Mouse (Mus musculus): ENCODE results near the gene Slc6a9.

Slc6a9 gene

GRCm38 (mm10) chr4:117834457-117834844, at the start of gene Slc6a9:
Gene Slc6a9, plus strand, starts transcription at chr4:117834506.
- in situ Hi-C loops (cut with MboI; ENCODE audit: low sequenced_read_pairs), result no loop called here

GRCm38 (mm10) chr4:117786963-117787362, 47.3 kb upstream of the Slc6a9 start:
- in situ Hi-C loops (cut with MboI; ENCODE audit: low sequenced_read_pairs), result no loop called here

- in situ Hi-C loops (cut with MboI; ENCODE audit: low sequenced_read_pairs), result no loop called here
These were observed 46.0 kb upstream of the Slc6a9 start for GRCm38 (mm10) chr4:117788308-117788707.

GRCm38 (mm10) chr4:117799904-117800303, 34.4 kb upstream of the Slc6a9 start:
- in situ Hi-C loops (cut with MboI; ENCODE audit: low sequenced_read_pairs), result no loop called here

- in situ Hi-C loops (cut with MboI; ENCODE audit: low sequenced_read_pairs), result no loop called here
These were observed 27.3 kb upstream of the Slc6a9 start for GRCm38 (mm10) chr4:117806992-117807391.

GRCm38 (mm10) chr4:117810933-117811332, 23.4 kb upstream of the Slc6a9 start:
- in situ Hi-C loops (cut with MboI; ENCODE audit: low sequenced_read_pairs), result loop anchor here (10.0 kb wide), 1 partner anchor 274 kb away; no protein-coding TSS in a partner anchor

- in situ Hi-C loops (cut with MboI; ENCODE audit: low sequenced_read_pairs), result loop anchor here (10.0 kb wide), 1 partner anchor 271 kb away; no protein-coding TSS in a partner anchor
These were observed 20.6 kb upstream of the Slc6a9 start for GRCm38 (mm10) chr4:117813591-117814192.

- in situ Hi-C loops (cut with MboI; ENCODE audit: low sequenced_read_pairs), result loop anchor here (10.0 kb wide), 1 partner anchor 270 kb away; no protein-coding TSS in a partner anchor
These were observed 20.0 kb upstream of the Slc6a9 start for GRCm38 (mm10) chr4:117814333-117814732.

GRCm38 (mm10) chr4:117816776-117817175, 17.5 kb upstream of the Slc6a9 start:
- in situ Hi-C loops (cut with MboI; ENCODE audit: low sequenced_read_pairs), result loop anchor here (10.0 kb wide), 1 partner anchor 268 kb away; no protein-coding TSS in a partner anchor

- in situ Hi-C loops (cut with MboI; ENCODE audit: low sequenced_read_pairs), result loop anchor here (10.0 kb wide), 1 partner anchor 267 kb away; no protein-coding TSS in a partner anchor
These were observed 16.3 kb upstream of the Slc6a9 start for GRCm38 (mm10) chr4:117818032-117818431.

- in situ Hi-C loops (cut with MboI; ENCODE audit: low sequenced_read_pairs), result no loop called here
These were observed 5.6 kb upstream of the Slc6a9 start for GRCm38 (mm10) chr4:117828572-117829145.

- in situ Hi-C loops (cut with MboI; ENCODE audit: low sequenced_read_pairs), result no loop called here
These were observed 4.8 kb upstream of the Slc6a9 start for GRCm38 (mm10) chr4:117829260-117830123.

- in situ Hi-C loops (cut with MboI; ENCODE audit: low sequenced_read_pairs), result no loop called here
These were observed 4.2 kb upstream of the Slc6a9 start for GRCm38 (mm10) chr4:117830124-117830551.

GRCm38 (mm10) chr4:117830801-117831200, 3.5 kb upstream of the Slc6a9 start:
- in situ Hi-C loops (cut with MboI; ENCODE audit: low sequenced_read_pairs), result no loop called here

- in situ Hi-C loops (cut with MboI; ENCODE audit: low sequenced_read_pairs), result no loop called here
These were observed 2.8 kb upstream of the Slc6a9 start for GRCm38 (mm10) chr4:117831499-117831898.

- in situ Hi-C loops (cut with MboI; ENCODE audit: low sequenced_read_pairs), result no loop called here
These were observed 2.2 kb upstream of the Slc6a9 start for GRCm38 (mm10) chr4:117831920-117832691.

GRCm38 (mm10) chr4:117834845-117835530, 682 bp downstream of the Slc6a9 start:
- in situ Hi-C loops (cut with MboI; ENCODE audit: low sequenced_read_pairs), result no loop called here

- in situ Hi-C loops (cut with MboI; ENCODE audit: low sequenced_read_pairs), result no loop called here
These were observed 1.3 kb downstream of the Slc6a9 start for GRCm38 (mm10) chr4:117835531-117836111.

GRCm38 (mm10) chr4:117836204-117836767, 2.0 kb downstream of the Slc6a9 start:
- in situ Hi-C loops (cut with MboI; ENCODE audit: low sequenced_read_pairs), result no loop called here

Data from CH12F3 (cell line).